Mouse (Mus musculus) layer of hippocampus, postnatal 14 days (tissue): ENCODE results near the gene Nsun6. TPM values are rescaled to one million over a fixed set of nuclear protein-coding genes. Genes with fewer than 3 reads are reported as not detected.

ENCODE experiments used
- DNase-seq, 2 experiments: peaks; one replicate each; pipeline ENCODE4 v3.0.0; 2021 to 2022; ENCODE audit warnings: low spot score in 2 of 2, mixed read lengths in 1 of 2
- total RNA-seq, 2 experiments: library from RNA; stranded (reverse); gene quantifications; 2 replicates each; pipeline ENCODE4 v1.2.3; 2021

Nsun6 gene
- total RNA-seq, 2 experiments from 2014 or later = 10.2 to 11.5 TPM

DNA sequence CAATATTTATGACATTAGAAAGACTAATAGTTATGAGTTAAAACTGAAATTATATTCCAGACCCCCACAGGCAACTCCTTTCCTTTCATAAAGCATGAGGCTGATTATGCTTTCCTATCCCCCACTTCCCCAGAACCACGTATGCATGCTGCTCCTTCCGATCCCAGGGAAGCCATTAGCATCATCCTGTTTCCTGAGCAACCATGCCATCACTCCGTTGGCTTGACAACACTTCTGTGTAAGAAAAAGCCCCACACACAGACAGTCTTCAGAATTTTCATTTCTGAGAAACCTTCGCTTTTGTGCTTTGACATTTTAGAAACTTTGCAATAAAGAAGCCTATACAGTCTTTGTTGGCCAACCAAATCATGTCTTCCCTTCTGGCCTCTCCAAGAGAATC lies 58.8 kb downstream of the Nsun6 start:
- DNase-seq = peak in 1 of 2 experiments; percentile 26

DNA sequence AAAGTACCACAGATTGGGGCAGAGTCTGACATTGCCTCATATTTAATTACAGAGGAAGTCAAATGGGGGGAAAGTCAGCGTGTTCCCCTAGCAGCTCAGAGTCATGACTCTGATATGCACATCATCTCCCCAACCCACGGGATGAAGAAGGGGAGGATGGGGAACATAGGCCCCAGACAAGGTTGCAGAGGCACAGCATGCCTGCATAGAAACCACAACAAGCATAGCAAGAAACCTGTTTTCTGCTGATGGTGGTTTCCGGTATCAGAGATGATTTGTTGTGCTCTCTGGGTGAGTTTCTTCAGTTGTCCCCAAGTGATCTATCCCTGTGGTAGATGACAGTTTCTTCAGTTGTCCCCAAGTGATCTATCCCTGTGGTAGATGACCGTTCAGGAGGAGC lies 62.3 kb downstream of the Nsun6 start:
- no peak for DNase-seq

DNA sequence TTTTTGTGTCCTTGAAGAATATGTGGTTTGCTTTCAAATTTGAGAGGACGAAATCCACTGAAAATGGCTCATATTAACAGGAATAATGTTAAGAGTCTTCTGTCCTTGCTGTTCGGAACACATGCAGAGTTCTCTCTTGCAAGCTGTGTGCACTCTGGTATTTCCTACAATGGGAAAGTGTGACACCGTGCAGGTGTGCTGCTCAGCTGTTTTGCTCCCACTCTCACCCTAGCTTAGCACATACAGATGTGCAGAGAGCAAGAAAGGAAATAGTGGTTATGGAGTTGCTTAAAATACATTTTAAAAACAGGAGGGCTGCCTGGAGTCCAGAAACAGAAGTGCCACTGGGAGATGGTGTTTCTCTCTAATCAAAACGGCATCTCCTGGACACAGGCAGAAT lies 65.5 kb downstream of the Nsun6 start:
- DNase-seq = no peak

DNA sequence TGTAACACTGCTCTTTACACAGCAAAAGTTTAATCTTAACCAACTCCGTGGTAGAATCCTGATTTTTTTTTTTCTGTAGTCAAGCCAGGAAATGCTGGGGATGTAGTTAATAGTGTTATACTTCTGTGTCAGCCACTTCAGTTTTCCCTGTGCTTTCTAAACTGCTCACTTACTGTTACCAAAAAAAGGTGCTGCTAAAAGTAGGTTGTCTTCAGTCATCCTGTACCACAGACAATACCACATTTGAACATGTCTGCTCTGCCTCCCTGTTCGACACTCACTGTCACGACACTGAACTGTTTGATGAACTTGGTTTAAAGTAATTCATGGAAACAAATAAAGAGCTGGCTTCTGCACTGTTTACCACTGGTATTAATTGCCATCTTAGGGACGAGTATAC lies 66.4 kb downstream of the Nsun6 start:
- no peak for DNase-seq

DNA sequence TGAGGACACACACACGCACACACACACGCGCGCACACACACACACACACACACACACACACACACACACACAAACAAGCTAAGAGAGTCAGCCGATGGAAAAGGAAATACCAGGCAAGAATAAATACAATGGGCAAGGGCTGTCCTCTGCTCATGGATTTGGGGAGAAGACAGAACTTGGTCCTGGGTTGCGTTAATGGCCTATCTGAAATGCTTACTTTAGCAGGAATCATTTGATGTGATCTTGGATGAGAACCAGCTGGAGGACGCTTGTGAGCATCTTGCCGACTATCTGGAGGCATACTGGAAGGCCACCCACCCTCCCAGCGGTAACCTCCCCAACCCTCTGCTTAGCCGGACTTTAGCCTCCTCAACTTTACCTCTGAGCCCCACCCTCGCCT lies 70.8 kb downstream of the Nsun6 start:
- no peak for DNase-seq

DNA sequence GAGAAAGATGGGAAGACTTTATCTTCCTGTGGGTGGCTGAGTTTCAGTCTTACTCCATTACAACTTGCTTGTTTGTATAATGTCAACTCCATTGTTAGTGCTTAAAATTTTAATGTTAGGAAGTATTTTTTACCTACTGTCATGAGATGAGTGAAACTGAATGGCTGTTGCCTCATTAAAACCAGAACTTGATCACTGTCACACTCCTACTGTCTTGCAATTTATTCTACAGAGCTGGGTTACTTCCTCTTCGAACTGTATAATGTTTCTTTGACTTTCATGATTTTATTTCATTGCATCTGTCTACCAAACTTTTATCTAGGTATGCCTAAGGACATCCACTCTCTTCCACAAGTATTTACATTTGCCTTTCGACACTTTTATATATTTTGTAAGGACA lies 93.4 kb downstream of the Nsun6 start:
- DNase-seq = no peak

DNA sequence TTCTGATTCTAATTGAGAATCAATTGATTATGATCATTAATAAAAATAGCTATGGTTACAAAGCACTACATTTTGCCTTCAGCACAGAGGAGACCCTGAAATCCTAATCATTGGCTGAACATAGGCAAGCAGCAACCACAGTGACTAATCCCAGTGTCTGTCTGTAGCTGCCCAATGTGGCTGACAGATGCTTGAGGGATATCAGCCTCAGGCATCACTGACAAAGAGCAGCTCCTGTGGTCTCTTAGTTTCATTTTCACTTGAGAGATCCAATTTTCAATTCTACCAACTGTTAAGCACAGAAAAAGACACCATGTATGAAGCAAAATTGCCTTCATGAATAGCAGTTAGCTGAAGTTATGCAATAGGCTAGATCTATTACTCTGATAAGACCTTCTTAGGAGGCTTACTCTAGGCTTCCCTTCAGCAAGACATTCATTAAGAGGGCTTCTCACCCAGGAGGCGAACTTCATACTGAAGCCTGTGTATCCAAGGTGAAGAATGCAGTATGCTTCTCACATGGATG lies 93.8 kb downstream of the Nsun6 start:
- DNase-seq = peak in 1 of 2 experiments; percentile 22

DNA sequence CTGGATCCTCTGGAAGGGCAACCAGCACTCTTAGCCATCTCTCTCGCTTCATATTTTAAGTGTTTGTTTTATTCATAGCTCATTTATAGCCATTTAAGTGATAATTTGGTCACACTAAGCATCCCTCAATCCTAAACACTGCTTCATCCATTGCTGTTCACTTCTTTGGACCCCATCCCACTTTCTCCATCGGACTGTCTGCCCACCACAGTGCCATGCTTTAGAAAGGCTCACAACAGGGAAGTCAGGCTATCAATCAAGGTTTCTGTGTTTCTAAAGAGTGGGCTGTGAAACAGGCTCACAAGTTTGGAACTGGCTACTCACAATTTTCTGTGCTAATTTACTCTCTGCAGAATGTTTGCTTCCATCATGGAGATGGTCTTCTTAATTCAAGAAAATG lies 101.8 kb downstream of the Nsun6 start:
- no peak for DNase-seq

Other genes starting within 250 kb of the Nsun6 start
- gene Arl5b, start 5.7 kb downstream of the Nsun6 start, total RNA-seq = 10 to 100 TPM; 39.5 to 45.4 TPM